Mouse (Mus musculus) liver, embryonic 14.5 days (tissue): ENCODE results near the gene Prr22.

Experiments used
- CTCF ChIP-seq: IDR thresholded peaks from 2 replicates; pipeline ENCODE4 v1.5.1; 2016; ENCODE audit warnings: antibody characterized with exemption, low read depth, control low read depth
- EP300 ChIP-seq: IDR thresholded peaks from 2 replicates; pipeline ENCODE4 v1.6.1; 2016; ENCODE audit warnings: antibody characterized with exemption, low read depth

DNA sequence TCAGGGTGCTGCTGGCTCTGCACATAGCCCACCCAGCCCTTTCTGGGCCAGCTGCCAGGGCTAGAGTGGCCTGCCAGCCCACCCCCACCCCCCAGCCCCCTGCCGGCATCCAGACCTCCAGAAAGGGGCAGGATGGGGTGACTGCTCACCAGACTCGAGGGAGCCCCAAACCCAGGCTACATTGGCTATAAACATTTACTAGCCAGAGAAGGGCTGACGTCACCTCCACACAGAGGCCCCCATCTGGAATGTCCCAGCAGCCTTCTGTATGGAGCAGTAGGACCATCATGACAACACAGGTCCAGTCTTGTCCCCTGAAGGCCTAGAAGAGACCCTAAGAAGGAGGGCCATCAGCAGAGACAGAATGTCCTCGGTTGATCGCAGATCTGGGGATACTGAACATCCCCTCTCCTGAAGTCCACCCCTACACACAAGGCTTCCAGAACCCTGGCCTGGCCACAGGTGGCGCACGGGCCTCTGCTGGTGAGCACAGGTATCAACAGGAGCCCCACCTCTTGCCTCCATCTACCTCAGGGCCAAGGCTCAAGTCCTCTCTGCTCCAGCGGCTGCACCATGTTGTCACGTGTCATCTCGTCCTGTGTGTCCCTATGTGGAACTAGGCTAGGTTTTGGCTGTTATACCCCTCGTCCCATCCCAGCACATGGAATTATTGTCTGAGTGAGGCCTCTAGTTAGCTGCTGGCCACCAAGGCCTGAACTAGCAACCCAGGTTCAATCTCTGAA lies 46.5 kb upstream of the Prr22 start:
- TF ChIP-seq CTCF (peak; percentile 32; the same call in 1 of the 2 replicates), EP300 (no peak)
